Mouse (Mus musculus) heart, adult 2 months (tissue): ENCODE data around the gene Zfp963. TPM values are rescaled to one million over a fixed set of nuclear protein-coding genes. Genes with fewer than 3 reads are reported as not detected.

Source experiments
- DNase-seq, 2 experiments: peaks; one replicate each; pipeline ENCODE4 v3.0.0; 2021
- H3K27ac ChIP-seq: fragments of 200-600 bp; 2 replicates; pipeline ENCODE4 v1.8.1; 2022
- H3K27me3 ChIP-seq: fragments of 200-500 bp; 2 replicates; pipeline ENCODE4 v1.6.1; 2012; ENCODE audit warnings: mild to moderate bottlenecking, low read length, inconsistent platforms, mixed read lengths; ENCODE audit not compliant: control insufficient read depth, insufficient read depth
- H3K36me3 ChIP-seq: fragments of 200-500 bp; 2 replicates; pipeline ENCODE4 v1.6.1; 2012; ENCODE audit warnings: low read length, inconsistent platforms; ENCODE audit not compliant: control insufficient read depth, insufficient read depth
- H3K4me1 ChIP-seq: fragments of 200-500 bp; 2 replicates; pipeline ENCODE4 v1.6.1; 2011; ENCODE audit warnings: low read length; ENCODE audit not compliant: control insufficient read depth, insufficient read depth
- H3K4me3 ChIP-seq: fragments of 200-600 bp; 2 replicates; pipeline ENCODE4 v1.8.1; 2022
- H3K79me2 ChIP-seq: fragments of 200-500 bp; replicated peaks from 2 replicates; pipeline ENCODE4 v1.6.1; 2012; ENCODE audit warnings: mild to moderate bottlenecking, inconsistent platforms, low read length, moderate library complexity, mixed read lengths; ENCODE audit not compliant: control insufficient read depth, insufficient read depth
- H3K9ac ChIP-seq: fragments of 200-500 bp; 2 replicates; pipeline ENCODE4 v1.6.1; 2012; ENCODE audit warnings: low read depth, mild to moderate bottlenecking, control low read depth, inconsistent platforms, low read length, mixed read lengths
- CTCF ChIP-seq: fragments of 200-600 bp; IDR thresholded peaks from 2 replicates; pipeline ENCODE4 v1.8.1; 2022; ENCODE audit warnings: antibody characterized with exemption, mild to moderate bottlenecking, moderate library complexity
- EP300 ChIP-seq: fragments of 200-500 bp; IDR thresholded peaks from 2 replicates; pipeline ENCODE4 v1.6.1; 2011; ENCODE audit warnings: low read depth, low read length, control low read depth; ENCODE audit not compliant: insufficient read depth
- POLR2A ChIP-seq: fragments of 200-500 bp; IDR thresholded peaks from 2 replicates; pipeline ENCODE4 v1.6.1; 2011; ENCODE audit warnings: mild to moderate bottlenecking, low read depth, low read length, control low read depth; ENCODE audit not compliant: insufficient read depth
- WGBS: fragments of 180-500 bp; shearing (Covaris S2); methylation state at CpG from one replicate; pipeline ENCODE4 v1.1.7; 2018; 5-methylcytosine and 5-hydroxymethylcytosine counted together
- intact Hi-C: fragments of 180-260 bp; cut with DNase I; formaldehyde crosslinking; loops from one replicate; pipeline ENCODE4 v1.15.1; 2025
- polyA plus RNA-seq: library from polyadenylated mRNA; depleted of rRNA; stranded (reverse); fragments of >200 nt; gene quantifications from 2 replicates; pipeline ENCODE4 v1.2.3, GENCODE M21; 2012; rRNA removed
- total RNA-seq, 2 experiments: library from RNA; stranded (reverse); gene quantifications; 2 replicates each; pipeline ENCODE4 v1.2.3; 2021

Zfp963 gene
- total and polyA plus RNA-seq, 3 experiments, result 1.7 to 2.7 (median 2.5) TPM

GRCm38 (mm10) chr8:69701810-69702209 lies 48.0 kb downstream of the Zfp963 start:
- no peak for DNase-seq
- H3K79me2 ChIP-seq, result no peaks in the 10 kb centered on the region
- no peaks in the 10 kb centered on the region for H3K4me1 ChIP-seq
- no peak overlapping the region for H3K9ac ChIP-seq
- WGBS, result 72% methylated on average over 6 of the region's 6 CpGs
- no peak for TF ChIP-seq EP300
- TF ChIP-seq POLR2A, result no peak
- no peak for TF ChIP-seq CTCF
- peaks cover 11% of the 10 kb centered on the region for H3K36me3 ChIP-seq
- no peak overlapping the region for H3K4me3 ChIP-seq
- no peaks in the 10 kb centered on the region for H3K27me3 ChIP-seq
- H3K27ac ChIP-seq, result no peak overlapping the region
- intact Hi-C loops, result no loop called here

Other genes starting within 250 kb of the Zfp963 start
- gene Gm7697, start 227.0 kb downstream of the Zfp963 start, total RNA-seq, result not detected
- gene Gm7697, start 227.0 kb downstream of the Zfp963 start, polyA plus RNA-seq, result not detected in 2 replicates
- gene Zfp868, start 124.4 kb downstream of the Zfp963 start, total RNA-seq, result 1 to 10 TPM; 5.5 to 7.3 TPM
- 2.2 and 7.5 TPM in 2 replicates for gene Zfp868, start 124.4 kb downstream of the Zfp963 start, polyA plus RNA-seq
- gene Zfp964, start 95.5 kb downstream of the Zfp963 start, total RNA-seq, result 1 to 10 TPM; 1.1 to 1.3 TPM
- 0.62 and 1.2 TPM in 2 replicates for gene Zfp964, start 95.5 kb downstream of the Zfp963 start, polyA plus RNA-seq
- gene Zfp869, start 39.2 kb downstream of the Zfp963 start, total RNA-seq, result 10 to 100 TPM; 14.6 to 15.7 TPM
- 3.0 and 6.1 TPM in 2 replicates for gene Zfp869, start 39.2 kb downstream of the Zfp963 start, polyA plus RNA-seq
- 1 to 10 TPM in 1 of 2 experiments, under 1 TPM in 1; 0.47 to 2.1 TPM for gene Gm20422, start 24.9 kb upstream of the Zfp963 start, total RNA-seq
- gene Gm20422, start 24.9 kb upstream of the Zfp963 start, polyA plus RNA-seq, result 0.64 TPM in 1 of 2 replicates, not detected in the other
- 10 to 100 TPM; 12.9 to 14.7 TPM for gene Atp13a1, start 41.2 kb upstream of the Zfp963 start, total RNA-seq
- gene Atp13a1, start 41.2 kb upstream of the Zfp963 start, polyA plus RNA-seq, result 25.7 and 26.5 TPM in 2 replicates
- 10 to 100 TPM; 15.6 to 16.1 TPM for gene Zfp866, start 41.2 kb upstream of the Zfp963 start, total RNA-seq
- gene Zfp866, start 41.2 kb upstream of the Zfp963 start, polyA plus RNA-seq, result 8.5 and 16.0 TPM in 2 replicates
- 1 to 10 TPM; 4.6 to 4.8 TPM for gene Gmip, start 58.7 kb upstream of the Zfp963 start, total RNA-seq
- 6.6 and 10.9 TPM in 2 replicates for gene Gmip, start 58.7 kb upstream of the Zfp963 start, polyA plus RNA-seq
- gene Lpar2, start 72.5 kb upstream of the Zfp963 start, total RNA-seq, result under 1 TPM; 0.18 to 0.25 TPM
- gene Lpar2, start 72.5 kb upstream of the Zfp963 start, polyA plus RNA-seq, result 0.32 and 0.53 TPM in 2 replicates
- gene Pbx4, start 82.5 kb upstream of the Zfp963 start, total RNA-seq, result under 1 TPM; 0.23 to 0.37 TPM
- 0.61 and 0.68 TPM in 2 replicates for gene Pbx4, start 82.5 kb upstream of the Zfp963 start, polyA plus RNA-seq
- gene Cilp2, start 137.7 kb upstream of the Zfp963 start, total RNA-seq, result 1 to 10 TPM; 1.5 to 1.9 TPM
- 11.2 and 16.8 TPM in 2 replicates for gene Cilp2, start 137.7 kb upstream of the Zfp963 start, polyA plus RNA-seq
- under 1 TPM; 0.16 to 0.23 TPM for gene Tssk6, start 152.2 kb upstream of the Zfp963 start, total RNA-seq
- 0.23 and 0.49 TPM in 2 replicates for gene Tssk6, start 152.2 kb upstream of the Zfp963 start, polyA plus RNA-seq
- 100 to 1,000 TPM; 417 to 492 TPM for gene Ndufa13, start 152.6 kb upstream of the Zfp963 start, total RNA-seq
- 443 and 488 TPM in 2 replicates for gene Ndufa13, start 152.6 kb upstream of the Zfp963 start, polyA plus RNA-seq
- gene Yjefn3, start 152.7 kb upstream of the Zfp963 start, total RNA-seq, result 10 to 100 TPM; 13.3 to 16.8 TPM
- 11.5 and 14.2 TPM in 2 replicates for gene Yjefn3, start 152.7 kb upstream of the Zfp963 start, polyA plus RNA-seq
- gene Gatad2a, start 246.4 kb upstream of the Zfp963 start, total RNA-seq, result 10 to 100 TPM; 36.4 TPM
- 23.7 and 24.7 TPM in 2 replicates for gene Gatad2a, start 246.4 kb upstream of the Zfp963 start, polyA plus RNA-seq